Mouse (Mus musculus) cortical plate, adult 2 months (tissue): Measurements from ENCODE around the gene Lsamp.

ENCODE experiments used
- CTCF ChIP-seq: fragments of 200-500 bp; IDR thresholded peaks from 2 replicates; pipeline ENCODE4 v1.5.1; 2011; ENCODE audit warnings: mild to moderate bottlenecking, control low read depth, low read length; ENCODE audit not compliant: insufficient read depth; ENCODE audit errors: extremely low read depth
- POLR2A ChIP-seq: fragments of 200-500 bp; IDR thresholded peaks from 2 replicates; pipeline ENCODE4 v1.6.1; 2011; ENCODE audit warnings: mild to moderate bottlenecking, low read length, control low read depth; ENCODE audit not compliant: insufficient read depth; ENCODE audit errors: extremely low read depth

DNA sequence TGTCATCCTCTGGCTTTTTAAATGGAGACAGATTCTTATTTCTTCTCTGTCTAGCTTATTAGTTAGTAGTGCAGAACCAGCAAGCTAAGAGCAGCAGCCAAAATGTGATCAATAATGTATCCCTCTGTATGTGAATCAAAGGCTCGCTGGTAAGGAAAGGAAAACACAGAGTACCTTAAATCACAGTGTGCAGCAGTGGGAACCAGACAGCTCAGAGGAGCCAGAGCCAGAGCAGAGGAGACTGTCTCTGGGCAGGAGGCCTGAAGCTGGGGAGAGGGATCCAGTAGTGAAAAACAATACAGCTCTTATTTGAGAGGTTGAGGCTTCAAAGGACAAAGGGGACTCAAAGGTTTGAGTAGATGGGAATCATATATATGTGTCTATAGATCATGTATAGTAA is 857.6 kb downstream of the Lsamp start:
- no peak for TF ChIP-seq CTCF
- no peak for TF ChIP-seq POLR2A
